Comparison of ENCODE assay signal across 20 mouse cellular contexts in the genomic region with DNA sequence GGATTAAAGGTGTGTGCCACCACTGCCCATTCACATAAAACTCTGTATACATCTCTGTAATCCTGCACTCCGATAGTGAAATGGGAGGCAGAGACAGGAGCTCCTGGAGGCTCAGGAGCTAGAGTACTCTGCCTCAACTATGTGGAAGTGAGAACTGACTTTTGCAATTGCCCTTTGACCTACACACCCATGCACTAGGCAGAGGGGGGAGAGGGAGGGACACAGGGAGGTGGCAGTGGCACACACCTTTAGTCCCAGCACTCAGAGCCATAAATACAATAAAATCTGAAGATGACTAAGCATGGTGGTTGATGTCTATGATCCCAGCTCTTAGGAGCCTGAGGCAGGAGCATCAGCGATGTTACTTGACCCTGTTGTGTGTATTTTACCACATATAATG. TPM values are rescaled to one million over a fixed set of nuclear protein-coding genes. Genes with fewer than 3 reads are reported as not detected.
"Had no signal": no experiment of that assay in that cellular context is flagged by ENCODE, and none has a peak within 500 bp of the region (broad histone marks: within the 10 kb centered on the region; RNA-seq: fewer than 3 reads in every experiment).

No protein-coding gene starts in this region.

- H3K9ac ChIP-seq: limb, embryonic 15.5 days; liver, embryonic 15.5 days; lung, embryonic 14.5 days; midbrain, embryonic 15.5 days; neural tube, embryonic 13.5 days had no signal

- H3K4me3 ChIP-seq: limb, embryonic 15.5 days; liver, embryonic 15.5 days; megakaryocyte, embryonic 14.5 days; midbrain, embryonic 15.5 days; neural tube, embryonic 13.5 days had no signal

- DNase-seq: kidney, adult 18-20 months; kidney, postnatal 10 days; layer of hippocampus, adult 9-11 months; layer of hippocampus, postnatal 36 days; lung, embryonic 14.5 days; lung, postnatal 10 days; lung, postnatal 4 days; right cerebral cortex, postnatal 14 days; thymus, postnatal 36 days had no signal

- H3K27ac ChIP-seq: limb, embryonic 15.5 days; liver, embryonic 15.5 days; midbrain, embryonic 15.5 days; neural tube, embryonic 13.5 days had no signal

- H3K36me3 ChIP-seq: limb, embryonic 15.5 days; liver, embryonic 15.5 days; midbrain, embryonic 15.5 days; neural tube, embryonic 13.5 days had no signal

- H3K9me3 ChIP-seq: limb, embryonic 15.5 days; liver, embryonic 15.5 days; megakaryocyte, embryonic 14.5 days; midbrain, embryonic 15.5 days; neural tube, embryonic 13.5 days had no signal

- H3K27me3 ChIP-seq: limb, embryonic 15.5 days; megakaryocyte, embryonic 14.5 days; midbrain, embryonic 15.5 days; neural tube, embryonic 13.5 days had no signal

- H3K4me2 ChIP-seq: limb, embryonic 15.5 days; liver, embryonic 15.5 days; lung, embryonic 14.5 days; midbrain, embryonic 11.5 days; midbrain, embryonic 15.5 days; neural tube, embryonic 13.5 days had no signal

- ATAC-seq: midbrain, embryonic 15.5 days had no signal

RNA-seq across cellular contexts. Expression of gene Gm572, which starts 3.7 kb away (rescaled TPM):
- total RNA-seq: layer of hippocampus, adult 18-20 months; layer of hippocampus, postnatal 36 days; left cerebral cortex, postnatal 25 days had no signal
- polyA plus RNA-seq: kidney, embryonic 14.5 days; limb, embryonic 11.5 days; limb, embryonic 15.5 days; liver, embryonic 15.5 days; lung, embryonic 14.5 days; midbrain, embryonic 11.5 days; midbrain, embryonic 15.5 days; neural tube, embryonic 13.5 days; thymus, postnatal 0 days had no signal

RNA-seq across cellular contexts. Expression of gene Masp2, which starts 37.1 kb away (rescaled TPM):
- polyA plus RNA-seq: kidney, embryonic 14.5 days had no signal
